Mouse (Mus musculus) thymus, adult 2 months (tissue): ENCODE measurements around the gene Klhl35.

Experiments
- CTCF ChIP-seq: fragments of 200-500 bp; IDR thresholded peaks from 2 replicates; pipeline ENCODE4 v1.5.1; 2012; ENCODE audit warnings: mild to moderate bottlenecking, control low read depth, low read length, moderate library complexity, borderline replicate concordance; ENCODE audit not compliant: control insufficient read depth, poor library complexity, insufficient read depth; ENCODE audit errors: extremely low read depth
- POLR2A ChIP-seq: fragments of 200-500 bp; IDR thresholded peaks from 2 replicates; pipeline ENCODE4 v1.6.1; 2012; ENCODE audit warnings: mild to moderate bottlenecking, low read length, control low read depth, moderate library complexity; ENCODE audit not compliant: control insufficient read depth, poor library complexity, insufficient read depth; ENCODE audit errors: extremely low read depth

GRCm38 (mm10) chr7:99449063-99449462 lies 16.7 kb upstream of the Klhl35 start:
- TF ChIP-seq POLR2A (no peak), CTCF (no peak)
